Mouse (Mus musculus): ENCODE measurements around the gene Ms4a4b.
"Not testable (repeated sequence)": the region's sequence is repeated elsewhere in the genome, so short reads cannot be mapped to it uniquely, and the experiment has no call there.

DNA sequence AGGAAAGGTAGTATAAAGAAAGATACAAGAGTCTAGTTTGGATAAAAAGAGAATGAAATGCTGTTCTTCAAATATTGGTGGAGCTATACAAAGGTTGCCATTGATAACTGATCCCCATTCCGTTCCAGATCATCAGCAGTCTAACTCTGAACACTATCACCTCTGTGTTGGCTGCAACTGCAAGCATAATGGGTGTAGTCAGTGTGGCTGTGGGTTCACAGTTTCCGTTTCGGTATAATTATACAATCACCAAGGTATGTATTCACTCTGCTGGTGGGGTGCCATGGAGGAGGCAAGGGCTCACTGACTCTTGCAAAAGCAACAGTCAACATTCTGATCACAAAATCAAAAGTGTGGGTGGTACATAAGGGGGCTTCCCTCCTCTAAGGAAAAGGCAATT is 24.5 kb upstream of the Ms4a4b start:
- TF ChIP-seq CTCF (IDR thresholded peaks at IDR 0.05; ENCODE audit: extremely low read depth, insufficient read length, insufficient replicate concordance, low read depth, low read length); POLR2A (IDR thresholded peaks at IDR 0.05; ENCODE audit: low read depth, low read length): not testable (repeated sequence)

Data from small intestine, adult 2 months (tissue).